Comparison of ENCODE assay signal across 9 mouse cellular contexts in genomic region chr2:30713535-30713934, GRCm38 (mm10).
A peak's percentile ranks its signal among the peaks of the same experiment; 100 is the strongest.
DNase-seq lines count a peak whose midpoint lies in the region; ATAC-seq lines count a peak whose summit lies in the region.
"Had no signal": no experiment of that assay in that cellular context is flagged by ENCODE, and none has a peak within 500 bp of the region (broad histone marks: within the 10 kb centered on the region; RNA-seq: fewer than 3 reads in every experiment).

No protein-coding gene starts in this region.

- H3K36me3 ChIP-seq in neural tube, embryonic 15.5 days = no peaks in the 10 kb centered on the region
- H3K36me3 ChIP-seq: liver, embryonic 13.5 days had no signal

- H3K9me3 ChIP-seq in neural tube, embryonic 15.5 days (replicated peaks) = no peaks in the 10 kb centered on the region
- H3K9me3 ChIP-seq: liver, embryonic 13.5 days had no signal

- no peak overlapping the region for H3K4me3 ChIP-seq in neural tube, embryonic 15.5 days (replicated peaks)
- H3K4me3 ChIP-seq: liver, embryonic 13.5 days had no signal

- WGBS in neural tube, embryonic 15.5 days = 25% methylated on average over 3 of the region's 3 CpGs

- H3K4me2 ChIP-seq in neural tube, embryonic 15.5 days = no peak overlapping the region
- H3K4me2 ChIP-seq: liver, embryonic 13.5 days had no signal

- H3K9ac ChIP-seq in neural tube, embryonic 15.5 days (replicated peaks) = no peak overlapping the region
- H3K9ac ChIP-seq: liver, embryonic 13.5 days had no signal

- H3K27me3 ChIP-seq in neural tube, embryonic 15.5 days (replicated peaks) = no peaks in the 10 kb centered on the region

- no peak for ATAC-seq in neural tube, embryonic 15.5 days (ENCODE audit: low FRiP score)

- peak overlapping the region; percentile 23; the same call in 1 of the 2 replicates for H3K27ac ChIP-seq in neural tube, embryonic 15.5 days (replicated peaks)
- H3K27ac ChIP-seq: liver, embryonic 13.5 days had no signal

- DNase-seq in adrenal gland, postnatal 14 days = peak; percentile 49
- no peak for DNase-seq in adrenal gland, adult 8-10 months
- peak; percentile 28 for DNase-seq in urinary bladder, adult 2 months (ENCODE audit: low spot score)
- no peak for DNase-seq in urinary bladder, postnatal 10 days (ENCODE audit: low spot score)
- DNase-seq in kidney, postnatal 14 days = peak; percentile 68
- DNase-seq in spleen, postnatal 36 days (ENCODE audit: low spot score in 2 of 2) = no peak
- no peak for DNase-seq in natural killer cell, adult 2 months (ENCODE audit: low spot score in 2 of 2)
- DNase-seq: liver, embryonic 13.5 days had no signal

- peaks cover 71% of the 10 kb centered on the region for H3K4me1 ChIP-seq in neural tube, embryonic 15.5 days

Comparison
In these comparisons a context has a peak if more than half of its experiments do, and no peak if none do; other contexts are left out.
1. DNase-seq: peak in adrenal gland, postnatal 14 days (single experiment), urinary bladder, adult 2 months (single experiment) and kidney, postnatal 14 days (single experiment); none in adrenal gland, adult 8-10 months (single experiment), urinary bladder, postnatal 10 days (single experiment), spleen, postnatal 36 days (0 of 2) and natural killer cell, adult 2 months (0 of 2).